Mouse (Mus musculus) bone marrow, adult 2 months (tissue): ENCODE results near the gene Auh.

ENCODE experiments used
- CTCF ChIP-seq: fragments of 200-500 bp; IDR thresholded peaks from 2 replicates; pipeline ENCODE4 v1.5.1; 2011; ENCODE audit warnings: low read length, control low read depth; ENCODE audit not compliant: control insufficient read depth, insufficient read depth
- POLR2A ChIP-seq: fragments of 200-500 bp; IDR thresholded peaks from 2 replicates; pipeline ENCODE4 v1.6.1; 2011; ENCODE audit warnings: low read depth, mild to moderate bottlenecking, control low read depth, low read length, borderline replicate concordance; ENCODE audit not compliant: control insufficient read depth

- TF ChIP-seq CTCF: no peak
- no peak for TF ChIP-seq POLR2A
These were observed 115.7 kb downstream of the Auh start for GRCm38 (mm10) chr13:52813750-52814149.
